Mouse (Mus musculus) midbrain, embryonic 10.5 days (tissue): ENCODE results near the gene Afap1l2. TPM values are rescaled to one million over a fixed set of nuclear protein-coding genes. Genes with fewer than 3 reads are reported as not detected.

Experiments
- DNase-seq: peaks from one replicate; pipeline ENCODE4 v3.0.0-alpha.2; 2017; ENCODE audit warnings: low spot score
- H3K27ac ChIP-seq: fragments of 300-500 bp; sonication (generic); replicated peaks from 2 replicates; pipeline ENCODE4 v1.5.1; 2016; ENCODE audit warnings: mild to moderate bottlenecking
- H3K27me3 ChIP-seq: fragments of 300-500 bp; sonication (generic); 2 replicates; pipeline ENCODE4 v1.6.1; 2016; ENCODE audit warnings: low read depth, mild to moderate bottlenecking; ENCODE audit not compliant: poor library complexity, severe bottlenecking
- H3K36me3 ChIP-seq: fragments of 300-500 bp; sonication (generic); 2 replicates; pipeline ENCODE4 v1.6.1; 2016; ENCODE audit warnings: mild to moderate bottlenecking, moderate library complexity
- H3K4me1 ChIP-seq: fragments of 300-500 bp; sonication (generic); 2 replicates; pipeline ENCODE4 v1.6.1; 2016
- H3K4me3 ChIP-seq: fragments of 300-500 bp; sonication (generic); 2 replicates; pipeline ENCODE4 v1.5.1; 2016; ENCODE audit warnings: mild to moderate bottlenecking, moderate library complexity
- H3K9me3 ChIP-seq: fragments of 300-500 bp; sonication (generic); replicated peaks from 2 replicates; pipeline ENCODE4 v1.6.1; 2016; ENCODE audit warnings: mild to moderate bottlenecking
- WGBS: fragments of 180-500 bp; shearing (Covaris S2); methylation state at CpG from one replicate; pipeline ENCODE4 v1.1.7; 2016; 5-methylcytosine and 5-hydroxymethylcytosine counted together
- polyA plus RNA-seq: library from polyadenylated mRNA; unstranded; fragments of >200 nt; fragmentation: Nextera tagmentation; extraction: Ambion mirVana; gene quantifications from 2 replicates; pipeline ENCODE4 v1.2.1, GENCODE M21; 2016

Gene Afap1l2
- polyA plus RNA-seq, 1 experiment from 2014 or later, result 3.6 TPM

GRCm38 (mm10) chr19:56959057-56959456 lies 49.0 kb downstream of the Afap1l2 start:
- Histone ChIP-seq H3K9me3 (no peaks in the 10 kb centered on the region), H3K36me3 (no peaks in the 10 kb centered on the region), H3K4me1 (peaks cover 19% of the 10 kb centered on the region), H3K4me3 (no peak overlapping the region), H3K27ac (peak overlapping the region; percentile 42; the same call in 1 of the 2 replicates), H3K27me3 (no peaks in the 10 kb centered on the region)
- whole genome bisulfite sequencing, result 81% methylated on average over 2 of the region's 2 CpGs
- DNase-seq, result no peak

- H3K4me1 ChIP-seq, result peaks cover 19% of the 10 kb centered on the region
- H3K27me3 ChIP-seq, result no peaks in the 10 kb centered on the region
- peak overlapping the region; percentile 3; the same call in 1 of the 2 replicates for H3K27ac ChIP-seq
- no peak overlapping the region for H3K4me3 ChIP-seq
- no peak for DNase-seq
- 63% methylated on average over 6 of the region's 6 CpGs for WGBS
- no peaks in the 10 kb centered on the region for H3K36me3 ChIP-seq
- H3K9me3 ChIP-seq, result no peaks in the 10 kb centered on the region
Observed at GRCm38 (mm10) chr19:56958582-56959021, 49.4 kb downstream of the Afap1l2 start.

GRCm38 (mm10) chr19:56958011-56958410 lies 50.0 kb downstream of the Afap1l2 start:
- H3K4me1 ChIP-seq, result peaks cover 19% of the 10 kb centered on the region
- H3K4me3 ChIP-seq, result no peak overlapping the region
- H3K9me3 ChIP-seq, result no peaks in the 10 kb centered on the region
- H3K36me3 ChIP-seq, result no peaks in the 10 kb centered on the region
- no peak for DNase-seq
- no peak overlapping the region for H3K27ac ChIP-seq
- 87% methylated on average over 4 of the region's 4 CpGs for WGBS
- no peaks in the 10 kb centered on the region for H3K27me3 ChIP-seq

GRCm38 (mm10) chr19:56955568-56956513 lies 52.2 kb downstream of the Afap1l2 start:
- no peaks in the 10 kb centered on the region for H3K9me3 ChIP-seq
- H3K4me1 ChIP-seq, result peaks cover 19% of the 10 kb centered on the region
- no peaks in the 10 kb centered on the region for H3K27me3 ChIP-seq
- 84% methylated on average over 20 of the region's 20 CpGs for WGBS
- H3K4me3 ChIP-seq, result no peak overlapping the region
- H3K36me3 ChIP-seq, result no peaks in the 10 kb centered on the region
- H3K27ac ChIP-seq, result no peak overlapping the region
- no peak for DNase-seq

GRCm38 (mm10) chr19:56954857-56955256 lies 53.2 kb downstream of the Afap1l2 start:
- H3K27me3 ChIP-seq, result no peaks in the 10 kb centered on the region
- H3K36me3 ChIP-seq, result no peaks in the 10 kb centered on the region
- H3K27ac ChIP-seq, result no peak overlapping the region
- H3K4me1 ChIP-seq, result peaks cover 18% of the 10 kb centered on the region
- DNase-seq, result no peak
- WGBS, result 93% methylated on average over 13 of the region's 13 CpGs
- no peak overlapping the region for H3K4me3 ChIP-seq
- no peaks in the 10 kb centered on the region for H3K9me3 ChIP-seq

GRCm38 (mm10) chr19:56953856-56954255 lies 54.2 kb downstream of the Afap1l2 start:
- H3K9me3 ChIP-seq, result no peaks in the 10 kb centered on the region
- WGBS, result 93% methylated on average over 4 of the region's 4 CpGs

GRCm38 (mm10) chr19:56950818-56951217 lies 57.2 kb downstream of the Afap1l2 start:
- no peaks in the 10 kb centered on the region for H3K36me3 ChIP-seq
- H3K4me1 ChIP-seq, result 0 out of 2 replicates have a peak, but pooled peaks cover 4% of the 10 kb centered on the region
- WGBS, result 86% methylated on average over 7 of the region's 7 CpGs
- H3K4me3 ChIP-seq, result no peak overlapping the region
- no peaks in the 10 kb centered on the region for H3K27me3 ChIP-seq
- DNase-seq, result no peak
- H3K27ac ChIP-seq, result no peak overlapping the region
- no peaks in the 10 kb centered on the region for H3K9me3 ChIP-seq

More at GRCm38 (mm10) chr19:56953856-56954255, 54.2 kb downstream of the Afap1l2 start:
- no peaks in the 10 kb centered on the region for H3K36me3 ChIP-seq
- peak overlapping the region; percentile 46; the same call in 1 of the 2 replicates for H3K27ac ChIP-seq
- no peak for DNase-seq
- H3K4me1 ChIP-seq, result peaks cover 8% of the 10 kb centered on the region
- no peaks in the 10 kb centered on the region for H3K27me3 ChIP-seq
- H3K4me3 ChIP-seq, result no peak overlapping the region

- WGBS, result 85% methylated on average over 8 of the region's 8 CpGs
- no peaks in the 10 kb centered on the region for H3K27me3 ChIP-seq
- H3K4me3 ChIP-seq, result no peak overlapping the region
- H3K27ac ChIP-seq, result no peak overlapping the region
- no peaks in the 10 kb centered on the region for H3K9me3 ChIP-seq
- 0 out of 2 replicates have a peak, but pooled peaks cover 6% of the 10 kb centered on the region for H3K4me1 ChIP-seq
- no peak for DNase-seq
- no peaks in the 10 kb centered on the region for H3K36me3 ChIP-seq
Observed at GRCm38 (mm10) chr19:56949868-56950267, 58.2 kb downstream of the Afap1l2 start.

- Histone ChIP-seq H3K4me1 (0 out of 2 replicates have a peak, but pooled peaks cover 6% of the 10 kb centered on the region), H3K27me3 (no peaks in the 10 kb centered on the region), H3K9me3 (0 out of 2 replicates have a peak, but pooled peaks cover 3% of the 10 kb centered on the region), H3K4me3 (no peak overlapping the region), H3K36me3 (no peaks in the 10 kb centered on the region), H3K27ac (no peak overlapping the region)
- no peak for DNase-seq
- whole genome bisulfite sequencing, result 77% methylated on average over 6 of the region's 6 CpGs
Observed at GRCm38 (mm10) chr19:56947971-56948610, 59.9 kb downstream of the Afap1l2 start.

GRCm38 (mm10) chr19:56946727-56947126 lies 61.3 kb downstream of the Afap1l2 start:
- WGBS, result 96% methylated on average over 3 of the region's 3 CpGs
- Histone ChIP-seq H3K9me3 (0 out of 2 replicates have a peak, but pooled peaks cover 3% of the 10 kb centered on the region), H3K36me3 (no peaks in the 10 kb centered on the region), H3K27me3 (no peaks in the 10 kb centered on the region), H3K27ac (no peak overlapping the region), H3K4me3 (no peak overlapping the region), H3K4me1 (0 out of 2 replicates have a peak, but pooled peaks cover 6% of the 10 kb centered on the region)
- no peak for DNase-seq

GRCm38 (mm10) chr19:56946277-56946676 lies 61.8 kb downstream of the Afap1l2 start:
- DNase-seq, result no peak
- Histone ChIP-seq H3K4me1 (0 out of 2 replicates have a peak, but pooled peaks cover 6% of the 10 kb centered on the region), H3K36me3 (no peaks in the 10 kb centered on the region), H3K27me3 (no peaks in the 10 kb centered on the region), H3K9me3 (0 out of 2 replicates have a peak, but pooled peaks cover 3% of the 10 kb centered on the region), H3K27ac (no peak overlapping the region), H3K4me3 (no peak overlapping the region)
- WGBS, result 94% methylated on average over 7 of the region's 7 CpGs

- Histone ChIP-seq H3K4me1 (peaks cover 6% of the 10 kb centered on the region; the same call in 1 of the 2 replicates), H3K9me3 (0 out of 2 replicates have a peak, but pooled peaks cover 3% of the 10 kb centered on the region), H3K27ac (no peak overlapping the region), H3K36me3 (no peaks in the 10 kb centered on the region), H3K27me3 (no peaks in the 10 kb centered on the region), H3K4me3 (no peak overlapping the region)
- WGBS, result 88% methylated on average over 2 of the region's 2 CpGs
- no peak for DNase-seq
Observed at GRCm38 (mm10) chr19:56945621-56946020, 62.4 kb downstream of the Afap1l2 start.
